Mouse (Mus musculus): ENCODE measurements around the gene Rundc3a.

GRCm38 (mm10) chr11:102446581-102447461 is 53.6 kb downstream of the Rundc3a start:
- TF ChIP-seq CTCF (IDR thresholded peaks at IDR 0.05) (no peak), POLR2A (IDR thresholded peaks at IDR 0.05; ENCODE audit: insufficient read depth, low read depth, low read length) (no peak), EP300 (IDR thresholded peaks at IDR 0.05; ENCODE audit: insufficient read depth, low read depth, low read length) (no peak)
